Mouse (Mus musculus) lung, adult 2 months (tissue): ENCODE measurements around the gene Cdc5l.

Experiments used
- CTCF ChIP-seq: fragments of 200-500 bp; IDR thresholded peaks from 2 replicates; pipeline ENCODE4 v1.5.1; 2011; ENCODE audit warnings: mild to moderate bottlenecking, low read length, control low read depth; ENCODE audit not compliant: insufficient read depth
- POLR2A ChIP-seq: fragments of 200-500 bp; IDR thresholded peaks from 2 replicates; pipeline ENCODE4 v1.6.1; 2011; ENCODE audit warnings: low read depth, mild to moderate bottlenecking, control low read depth, low read length, borderline replicate concordance; ENCODE audit errors: extremely low read depth

GRCm38 (mm10) chr17:45377323-45377722, 56.2 kb downstream of the Cdc5l start:
- TF ChIP-seq POLR2A (no peak), CTCF (no peak)
